Mouse (Mus musculus) ES-CJ7 (cell line): ENCODE measurements around the gene Cox11.

Experiments used
- DNase-seq: peaks from one replicate; pipeline ENCODE4 v3.0.0; 2011; ENCODE audit warnings: low read depth, low spot score

Cox11 gene

DNA sequence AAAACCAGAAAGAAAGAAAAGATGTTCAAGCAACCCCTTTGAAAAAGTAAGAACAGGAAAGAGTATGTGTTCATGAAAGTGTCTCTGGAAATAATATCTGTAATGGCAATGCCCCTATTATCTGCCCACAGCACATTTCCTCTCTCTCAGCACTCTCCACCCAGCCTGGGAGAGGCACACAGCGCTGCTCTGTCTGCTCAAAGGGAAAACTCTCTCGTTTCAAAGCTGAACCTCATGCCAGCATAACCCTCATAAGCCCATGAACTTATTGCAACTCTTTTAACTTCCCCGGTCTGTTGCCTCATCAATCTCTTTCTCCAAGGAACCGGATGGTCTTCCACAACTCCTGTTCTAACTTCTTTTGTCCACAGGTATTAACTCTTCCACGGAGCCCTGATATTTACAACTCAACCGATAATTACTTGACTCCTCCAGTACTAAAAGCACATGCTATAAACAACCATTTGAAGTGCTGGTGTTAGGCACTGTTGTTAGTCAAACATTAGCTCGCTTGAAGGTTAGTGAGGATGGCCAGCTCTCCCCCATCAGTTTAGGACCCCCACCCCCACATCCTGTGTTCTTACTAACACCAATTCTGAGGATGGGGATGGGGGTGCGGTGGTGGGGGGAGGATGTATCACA lies 26.5 kb downstream of the Cox11 start:
- no peak for DNase-seq

DNA sequence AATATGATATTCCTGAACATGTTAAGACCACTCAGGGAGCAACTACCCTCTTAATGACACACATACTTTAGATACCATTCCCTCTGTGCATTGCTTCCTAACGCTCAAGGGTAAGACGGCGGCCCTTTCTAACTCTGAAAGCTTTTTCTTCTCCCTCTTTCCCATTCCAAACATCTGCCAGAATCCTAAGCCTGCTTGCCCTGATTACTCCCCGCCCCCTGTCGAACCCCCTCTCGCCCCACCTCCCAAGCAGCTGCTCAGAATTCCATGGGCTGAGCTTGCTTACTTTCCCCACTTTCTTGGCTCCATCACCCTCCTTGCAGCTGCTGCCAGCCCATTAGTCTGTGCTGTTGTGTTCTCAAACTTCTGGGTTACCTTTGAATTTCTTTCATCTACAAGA lies 27.2 kb downstream of the Cox11 start:
- no peak for DNase-seq

DNA sequence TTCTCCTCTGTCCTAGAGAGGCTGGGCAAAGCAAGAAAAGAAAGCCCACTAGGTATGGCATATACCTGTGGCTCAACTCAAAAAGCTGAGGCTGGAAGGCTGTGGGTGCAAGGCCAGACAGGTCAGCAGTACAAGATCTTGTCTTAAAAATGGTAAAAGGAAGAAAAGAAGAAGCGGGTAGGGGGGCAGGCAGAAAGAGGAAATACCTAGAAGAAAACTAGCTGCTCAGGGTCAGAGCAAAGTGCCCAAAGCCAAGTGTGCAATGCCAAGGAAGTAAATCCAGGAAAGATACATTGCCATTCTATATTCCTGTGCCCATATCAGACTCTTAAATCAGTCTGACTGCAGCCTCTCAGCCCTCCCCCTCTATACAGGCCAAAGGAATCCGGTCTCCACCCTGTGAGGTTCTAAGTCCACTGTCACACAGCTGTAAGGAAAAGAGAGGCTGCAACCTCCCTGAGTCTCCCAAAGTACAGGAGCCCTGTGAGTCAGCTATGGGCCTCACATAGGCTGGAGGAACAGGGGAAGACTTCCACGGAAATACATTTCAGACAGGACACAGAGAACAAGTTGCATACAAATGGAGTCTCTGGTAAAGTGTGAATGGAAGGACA lies 28.3 kb downstream of the Cox11 start:
- DNase-seq, result no peak

DNA sequence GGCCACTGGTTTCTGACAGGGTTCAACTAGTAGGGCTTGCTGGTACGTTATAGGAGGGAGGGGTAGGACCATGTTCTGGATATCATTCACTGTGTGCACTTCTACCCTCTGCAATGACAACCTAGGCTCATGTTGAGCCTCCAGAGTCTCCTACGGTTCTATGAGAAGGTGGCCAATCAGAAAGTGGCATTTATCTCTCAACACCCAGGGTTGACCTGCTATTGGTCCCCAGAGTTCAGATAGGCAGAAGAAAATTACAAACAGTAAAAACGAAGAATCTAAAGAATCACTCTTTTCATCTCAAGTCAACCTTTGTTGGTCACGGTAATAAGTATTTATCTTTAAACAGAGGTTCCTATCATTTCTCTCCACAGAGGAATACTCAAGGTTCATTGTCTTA lies 28.9 kb downstream of the Cox11 start:
- no peak for DNase-seq

DNA sequence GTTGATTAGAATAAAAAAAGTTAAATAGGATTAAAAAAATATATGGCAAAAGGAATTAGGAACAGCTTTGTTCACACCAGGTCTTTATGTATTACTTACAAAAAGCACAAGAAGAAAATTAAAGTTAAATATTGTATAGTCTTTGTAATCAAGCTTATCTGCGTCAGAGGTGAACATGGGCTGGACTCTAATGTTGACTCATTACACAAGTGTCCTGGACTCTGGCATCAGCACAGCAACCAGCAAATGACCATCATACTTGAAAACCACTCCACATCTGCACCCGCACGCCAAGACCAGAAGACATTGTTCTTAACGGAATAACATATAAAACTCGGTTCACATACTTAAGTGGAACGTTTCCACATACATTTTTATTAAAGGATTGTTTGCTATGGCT lies 29.4 kb downstream of the Cox11 start:
- DNase-seq, result no peak

DNA sequence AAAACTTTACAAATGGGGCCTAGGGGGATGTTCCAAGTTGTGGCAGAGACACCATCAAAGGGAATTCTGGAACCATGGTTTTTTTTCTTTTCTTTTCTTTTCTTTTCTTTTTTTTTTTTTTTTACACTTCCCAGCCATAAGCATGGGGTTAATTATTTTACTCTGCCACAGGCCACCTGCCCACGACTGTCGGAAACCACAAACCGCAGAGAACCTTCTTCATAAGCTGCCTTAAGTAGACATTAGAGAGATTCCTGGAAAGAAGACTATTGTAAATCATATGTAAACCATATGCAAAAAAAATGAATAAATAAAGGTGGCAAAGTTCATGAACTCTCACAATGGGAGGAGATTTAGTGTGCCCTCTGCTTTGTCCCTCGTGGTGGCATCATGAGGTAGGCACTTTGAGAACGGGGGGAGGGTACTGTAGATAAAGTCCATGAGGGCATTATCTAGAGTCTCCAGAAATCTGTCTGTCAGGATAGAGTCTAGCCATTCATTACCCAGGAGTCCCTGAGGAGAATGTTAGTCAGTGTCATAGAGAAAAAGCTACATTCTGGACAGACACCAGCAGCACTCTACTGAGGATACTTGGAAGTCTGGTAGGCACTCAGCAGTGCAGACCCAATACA lies 37.6 kb downstream of the Cox11 start:
- DNase-seq, result no peak

DNA sequence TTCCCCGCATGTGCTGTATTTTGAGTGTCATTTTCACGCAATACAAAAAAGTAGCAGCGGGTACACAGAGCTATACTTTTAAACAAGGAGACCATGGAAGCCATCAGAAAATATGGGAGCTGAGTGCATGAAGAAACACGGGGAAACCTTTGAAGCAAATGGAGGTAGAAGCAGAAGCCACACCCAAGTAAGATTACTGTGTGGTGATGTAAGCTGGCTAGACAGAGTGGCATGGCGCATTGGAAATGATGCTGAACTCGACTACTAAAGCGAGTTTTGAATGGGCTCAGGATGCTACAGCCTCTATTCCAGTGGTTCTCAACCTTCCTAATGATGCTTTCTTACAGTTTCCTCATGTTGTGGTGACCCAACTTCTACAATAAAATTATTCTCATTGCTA lies 39.1 kb downstream of the Cox11 start:
- DNase-seq, result no peak

DNA sequence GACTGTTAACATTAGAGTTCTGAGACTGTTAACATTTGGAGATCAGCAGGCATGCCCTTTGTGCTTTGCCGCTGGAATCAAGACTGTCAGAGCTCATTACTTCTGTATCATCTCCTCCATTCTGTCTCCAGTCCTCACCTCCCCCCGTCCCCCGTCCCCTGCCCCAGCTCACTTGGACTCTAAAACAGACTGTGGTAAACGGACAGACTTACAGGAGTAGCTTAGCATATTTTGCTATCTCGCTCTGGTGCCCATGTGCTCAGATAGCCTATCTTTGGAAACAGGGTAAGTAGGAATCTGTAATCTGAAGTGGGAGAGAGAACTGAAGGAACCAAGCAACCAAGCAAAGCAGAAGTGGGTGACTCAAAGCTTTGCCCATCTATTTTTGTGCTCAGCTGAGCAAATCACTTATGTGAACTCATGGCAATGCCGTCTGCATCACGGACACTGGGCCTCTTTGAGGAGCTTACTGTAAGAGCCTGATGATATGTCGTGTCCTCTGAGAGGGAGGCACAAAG lies 39.9 kb downstream of the Cox11 start:
- no peak for DNase-seq

DNA sequence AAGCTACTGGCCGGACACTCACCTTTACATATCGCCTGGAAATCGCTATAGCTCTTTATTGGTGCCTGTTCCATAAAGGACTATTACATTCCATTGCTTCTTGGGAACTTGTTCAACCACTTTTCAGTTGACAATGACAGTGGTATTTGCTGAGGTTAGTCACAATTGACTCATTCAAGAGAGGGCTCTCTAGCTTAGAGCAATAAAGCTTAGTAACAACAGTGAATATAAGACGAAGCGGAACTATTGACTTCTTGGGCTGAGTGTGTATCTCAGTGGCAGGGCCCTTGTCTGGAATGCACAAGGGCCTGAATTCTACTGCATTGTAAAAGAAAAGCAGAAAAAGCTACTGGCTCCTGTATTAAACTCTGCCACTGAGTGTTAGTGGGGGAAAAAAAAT lies 40.6 kb downstream of the Cox11 start:
- DNase-seq, result no peak

DNA sequence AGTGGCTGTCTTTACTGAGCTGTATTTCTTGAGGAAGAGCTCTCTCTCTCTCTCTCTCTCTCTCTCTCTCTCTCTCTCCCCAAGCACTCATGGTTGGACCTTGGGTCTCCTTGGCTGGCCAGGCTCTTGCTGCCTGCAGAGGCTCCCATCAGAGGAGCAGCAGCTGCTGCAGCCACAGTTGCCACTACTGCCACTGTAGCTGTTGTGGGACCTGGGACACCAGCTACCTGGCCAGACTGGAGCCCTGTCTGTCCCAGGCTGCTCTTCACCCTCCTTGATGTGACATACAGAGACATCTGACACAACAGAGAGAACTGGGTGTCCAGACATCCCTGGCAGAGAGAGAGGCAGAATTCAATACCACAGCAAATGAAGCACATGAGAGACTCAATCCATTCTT lies 43.2 kb downstream of the Cox11 start:
- DNase-seq, result no peak

DNA sequence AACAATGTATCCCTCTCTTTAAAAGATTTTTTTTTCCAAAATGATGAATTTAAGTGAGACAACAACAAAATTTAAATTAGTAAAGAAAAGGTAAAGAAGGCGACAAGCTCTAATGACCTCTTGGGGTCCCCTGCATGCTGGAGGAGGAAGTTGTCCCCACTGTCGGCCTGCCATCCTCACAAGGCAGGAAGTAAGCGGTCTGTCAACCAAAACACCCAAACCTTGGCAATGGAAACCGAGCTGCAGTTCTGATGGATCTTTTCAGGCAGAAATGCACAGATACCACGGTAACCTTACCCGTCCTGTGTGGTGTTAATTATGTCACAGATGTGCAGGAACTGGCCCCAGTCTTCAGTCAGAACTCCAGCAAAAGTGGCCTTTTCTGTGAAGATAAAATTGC lies 46.8 kb downstream of the Cox11 start:
- DNase-seq, result no peak

DNA sequence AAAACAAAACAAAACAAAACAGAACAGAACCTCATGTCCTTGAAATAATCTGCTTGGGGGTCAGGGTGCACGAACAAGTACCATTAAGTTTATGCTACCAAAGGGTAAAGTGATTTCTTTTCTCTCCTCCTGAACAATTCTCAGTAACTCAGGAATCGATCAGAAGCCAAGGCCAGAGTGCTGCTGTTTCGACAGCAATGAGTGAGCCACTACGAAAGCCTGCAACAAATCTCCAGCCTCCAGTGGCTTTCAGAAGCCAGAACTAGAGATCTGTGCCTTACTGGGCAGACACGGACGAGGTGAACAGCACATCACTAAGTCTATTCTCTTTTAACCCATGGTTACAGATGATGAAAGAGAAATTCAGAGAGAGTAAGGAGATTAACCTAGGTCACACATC lies 47.2 kb downstream of the Cox11 start:
- DNase-seq, result no peak

DNA sequence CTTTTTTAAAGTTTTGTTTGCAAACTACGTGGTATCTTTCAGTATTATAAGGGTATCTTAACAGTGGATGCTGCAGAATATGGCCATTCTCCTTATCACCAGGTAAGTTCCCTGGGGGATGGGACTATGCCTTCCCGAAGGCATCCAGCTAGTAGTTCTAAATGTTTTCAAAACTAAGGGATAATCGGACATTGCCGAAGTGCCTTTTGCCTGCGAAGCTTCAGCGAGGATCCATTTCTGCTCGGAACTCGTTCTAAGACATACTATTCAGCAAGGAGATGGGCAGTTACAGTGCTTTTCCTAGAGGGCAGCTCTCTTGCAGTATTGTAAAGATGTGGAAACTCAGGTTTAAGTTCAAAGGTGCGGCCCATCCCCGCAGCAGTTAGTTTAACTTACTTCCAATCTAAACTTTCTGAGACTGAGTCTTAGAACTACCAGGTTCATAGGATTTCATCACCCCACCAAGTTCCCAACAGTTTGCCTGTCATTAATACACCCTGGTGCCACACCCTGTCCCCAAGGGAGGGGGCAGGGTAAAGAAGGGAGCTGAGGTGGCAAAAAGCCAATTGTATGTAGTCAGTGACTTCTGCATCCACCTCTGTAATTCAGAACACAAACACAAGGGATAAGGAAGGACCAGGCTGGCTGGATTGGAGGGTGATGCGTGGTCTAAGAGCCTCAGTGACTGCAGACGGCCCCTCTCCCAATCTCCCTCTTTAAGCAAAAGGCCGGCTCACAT lies 48.5 kb downstream of the Cox11 start:
- peak; percentile 10 for DNase-seq

DNA sequence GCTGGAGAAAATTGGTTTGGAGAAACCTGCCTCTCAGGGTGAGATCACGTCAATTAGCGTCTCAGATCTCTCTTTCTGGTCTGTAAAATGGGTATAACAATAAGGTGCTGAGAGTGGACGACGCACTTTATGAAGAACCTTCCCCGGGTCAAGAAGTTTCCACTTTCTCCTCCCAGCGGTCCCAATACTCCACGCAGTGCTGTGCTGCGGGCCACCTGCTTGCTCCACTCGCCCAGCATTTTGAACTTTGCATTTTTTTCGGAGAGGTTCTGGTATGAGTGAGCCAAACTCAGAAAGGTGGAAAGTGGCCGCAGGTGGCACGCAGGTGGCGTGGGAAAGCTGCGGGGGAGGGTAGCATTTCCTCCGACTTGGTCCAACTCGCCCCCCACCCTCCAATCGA lies 49.1 kb downstream of the Cox11 start:
- DNase-seq, result peak; percentile 6

DNA sequence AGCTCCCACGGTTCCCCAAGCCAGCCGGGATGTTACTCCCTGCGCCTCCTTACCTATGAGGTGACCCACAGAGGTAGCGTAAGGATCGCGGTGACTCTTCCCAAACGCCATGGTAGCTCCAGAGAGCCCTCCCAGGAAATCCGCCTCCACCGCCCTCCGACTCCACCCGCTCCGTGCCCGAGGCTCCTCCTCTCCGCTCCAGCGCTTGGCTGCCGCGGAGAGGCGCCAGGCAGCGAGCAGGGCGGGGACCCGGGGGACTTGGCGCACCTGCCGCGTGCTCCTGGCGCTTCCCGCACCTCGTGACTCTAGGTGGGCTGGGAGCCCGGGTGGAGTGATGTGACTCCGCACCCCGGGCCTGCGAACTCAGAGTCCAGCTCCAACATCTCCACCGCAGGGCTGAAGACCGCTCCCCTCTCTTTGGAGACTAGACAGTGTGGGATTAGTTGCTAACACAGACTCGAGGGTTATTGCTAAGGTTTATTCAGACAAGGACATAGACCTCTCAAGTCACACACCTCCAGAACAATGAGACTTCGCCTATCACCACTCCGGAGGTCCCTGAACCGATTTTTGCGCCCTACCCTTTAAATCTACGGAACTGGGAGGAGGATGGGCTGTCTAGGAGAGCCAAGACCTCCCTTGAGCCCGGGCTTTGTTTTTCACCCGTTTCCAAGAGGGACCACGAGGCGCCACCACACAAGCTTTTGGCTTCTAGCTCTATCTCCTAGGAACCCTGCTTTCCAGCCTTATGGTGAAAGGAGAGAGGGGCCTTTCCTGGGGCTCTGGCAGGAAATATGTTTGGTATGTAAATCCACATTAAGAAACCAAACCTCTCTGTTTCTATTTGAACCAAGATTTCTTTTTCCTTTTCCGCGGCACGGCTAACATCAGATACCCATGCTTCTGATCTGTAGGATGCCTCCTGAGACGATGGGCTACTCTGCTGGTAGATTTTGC lies 49.8 kb downstream of the Cox11 start, which contains the start of gene Tom1l1:
TSS of gene Tom1l1 (minus strand) at position 907 of the 957 bp plus-strand sequence.
- DNase-seq, result peak; percentile 76

DNA sequence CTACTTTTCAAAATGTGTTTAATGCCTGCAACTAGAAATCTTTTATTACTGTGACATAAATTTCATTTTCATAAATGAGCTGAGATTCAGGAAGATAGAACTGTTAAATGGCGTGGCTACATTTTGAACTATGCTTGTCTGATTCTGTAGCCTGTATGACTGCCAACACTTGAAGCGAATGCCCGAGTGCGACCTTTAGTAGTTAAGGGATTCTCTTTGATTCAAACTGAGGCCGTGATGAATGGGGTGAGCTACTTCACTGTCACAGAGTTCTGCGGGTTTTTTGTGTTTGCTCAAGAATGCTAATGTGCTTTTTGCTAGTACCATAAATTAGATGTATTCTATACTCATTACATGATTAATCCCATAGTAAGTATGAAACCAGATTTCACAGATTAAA lies 52.4 kb downstream of the Cox11 start:
- DNase-seq, result no peak

DNA sequence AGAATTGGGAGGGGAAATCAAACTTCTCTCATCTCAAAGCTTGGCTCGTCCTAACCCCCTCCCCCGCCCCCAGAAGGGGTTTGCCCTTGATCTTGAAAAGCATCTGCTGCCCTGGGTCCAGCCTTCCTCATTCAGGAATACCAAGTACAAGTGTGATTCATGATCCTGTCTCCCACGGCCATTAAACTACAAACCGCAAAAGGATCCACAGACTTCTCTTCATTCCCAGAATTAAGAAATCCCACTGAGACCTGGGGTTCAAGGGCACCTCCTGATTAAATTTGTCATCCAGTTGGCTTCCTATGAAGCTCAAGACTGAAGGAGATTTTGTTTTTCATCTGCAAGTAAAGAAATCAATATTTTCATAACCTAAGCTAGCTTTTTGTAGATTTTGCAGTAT lies 56.2 kb downstream of the Cox11 start:
- no peak for DNase-seq
